Mouse (Mus musculus): ENCODE measurements at regions not wholly inside any gene's neighbourhood (a gene's known extent, or its start where the extent isn't known, plus 50 kb on each side); places are given as distances from the start of the nearest gene placed in this dataset.
"Not testable (repeated sequence)": the region's sequence is repeated elsewhere in the genome, so short reads cannot be mapped to it uniquely, and the experiment has no call there.

- not testable (repeated sequence) for DNase-seq (ENCODE audit: low spot score in 2 of 2)
Observed at GRCm38 (mm10) chr19:27128501-27128900, 87.8 kb upstream of the Vldlr start.

- no peak for DNase-seq (ENCODE audit: low spot score in 2 of 2)
Observed at GRCm38 (mm10) chr19:27134360-27134759, 81.9 kb upstream of the Vldlr start.

- no peak for DNase-seq (ENCODE audit: low spot score in 2 of 2)
Observed at GRCm38 (mm10) chr19:27140892-27141291, 75.4 kb upstream of the Vldlr start.

- no peak for DNase-seq (ENCODE audit: low spot score in 2 of 2)
Observed at GRCm38 (mm10) chr19:27142181-27142580, 74.1 kb upstream of the Vldlr start.

GRCm38 (mm10) chr19:27147404-27147803, 68.9 kb upstream of the Vldlr start:
- no peak for DNase-seq (ENCODE audit: low spot score in 2 of 2)

GRCm38 (mm10) chr19:27148330-27148729, 68.0 kb upstream of the Vldlr start:
- no peak for DNase-seq (ENCODE audit: low spot score in 2 of 2)

GRCm38 (mm10) chr19:27149567-27149966, 66.7 kb upstream of the Vldlr start:
- DNase-seq (ENCODE audit: low spot score in 2 of 2): no peak

- DNase-seq (ENCODE audit: low spot score in 2 of 2): no peak
Observed at GRCm38 (mm10) chr19:27161933-27162332, 54.4 kb upstream of the Vldlr start.
